Mouse (Mus musculus) lung, postnatal 25 days (tissue): ENCODE measurements around the gene Rps5.
"Not testable (repeated sequence)": the region's sequence is repeated elsewhere in the genome, so short reads cannot be mapped to it uniquely, and the experiment has no call there.

Experiments
- DNase-seq: peaks from one replicate; pipeline ENCODE4 v3.0.0; 2022; ENCODE audit warnings: low spot score

The Rps5 gene

GRCm38 (mm10) chr7:12921705-12922465, at the start of gene Rps5:
Gene Rps5, plus strand, starts transcription at chr7:12922290.
- DNase-seq: peak; percentile 100

- DNase-seq: peak; percentile 48
Measured at GRCm38 (mm10) chr7:12874301-12874700, 47.8 kb upstream of the Rps5 start.

- DNase-seq: no peak
Measured at GRCm38 (mm10) chr7:12880036-12880435, 42.1 kb upstream of the Rps5 start.

DNA sequence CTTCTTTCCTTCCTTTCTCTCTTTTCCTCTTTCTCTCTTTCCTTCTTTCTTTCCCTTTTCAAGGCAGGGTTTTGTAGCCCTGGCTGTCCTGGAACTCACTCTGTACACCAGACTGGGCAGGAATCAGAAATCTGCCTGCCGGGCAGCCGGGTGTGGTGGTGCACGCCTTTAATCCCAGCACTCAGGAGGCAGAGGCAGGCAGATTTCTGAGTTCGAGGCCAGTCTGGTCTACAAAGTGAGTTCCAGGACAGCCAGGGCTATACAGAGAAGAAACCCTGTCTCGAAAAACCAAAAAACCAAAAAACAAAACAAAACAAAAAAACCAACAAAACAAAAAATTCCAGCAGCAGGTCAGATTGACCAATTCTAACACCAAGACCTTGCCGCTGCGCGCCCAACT, 41.6 kb upstream of the Rps5 start:
- DNase-seq: not testable (repeated sequence)

DNA sequence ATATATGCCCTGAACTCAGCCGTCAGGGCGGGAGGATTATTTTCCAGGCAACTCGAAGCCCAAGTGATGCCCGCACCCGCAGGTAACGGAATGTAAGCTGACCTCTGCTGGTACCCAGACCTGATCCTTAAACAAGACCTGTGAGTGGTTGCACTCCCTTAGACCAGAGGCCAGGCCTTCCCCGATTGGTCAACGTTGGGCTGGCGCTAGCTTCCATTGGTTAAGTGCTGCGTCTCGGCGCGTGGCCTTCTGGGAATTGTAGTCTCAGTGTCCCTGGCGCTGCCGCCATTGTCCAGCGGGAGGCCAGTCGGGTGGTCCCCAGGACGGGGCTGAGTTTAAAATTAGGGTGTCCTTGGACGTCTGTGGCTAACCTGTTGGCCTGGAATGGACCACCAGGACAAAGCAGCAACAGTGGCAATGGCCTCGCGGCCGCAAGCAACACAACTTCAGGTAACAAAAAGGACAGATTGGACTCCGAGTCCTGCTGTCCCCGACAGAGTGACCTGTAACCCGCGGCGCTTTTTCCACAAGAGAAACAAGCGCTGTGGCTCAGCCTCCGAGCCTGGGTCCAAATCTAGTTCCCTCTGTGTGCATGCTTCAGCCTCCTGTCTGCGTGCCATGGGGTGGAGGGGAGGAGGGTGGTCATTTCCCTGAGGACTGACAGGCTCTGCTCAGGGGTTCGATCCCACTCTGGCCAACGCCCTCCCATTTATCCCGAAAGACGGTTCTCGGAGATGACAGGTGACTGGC, 41.0 kb upstream of the Rps5 start, which contains the start of gene Zfp128:
Gene Zfp128 (plus strand): TSS at position 267 of the 750 bp plus-strand sequence.
- DNase-seq: peak; percentile 97

DNA sequence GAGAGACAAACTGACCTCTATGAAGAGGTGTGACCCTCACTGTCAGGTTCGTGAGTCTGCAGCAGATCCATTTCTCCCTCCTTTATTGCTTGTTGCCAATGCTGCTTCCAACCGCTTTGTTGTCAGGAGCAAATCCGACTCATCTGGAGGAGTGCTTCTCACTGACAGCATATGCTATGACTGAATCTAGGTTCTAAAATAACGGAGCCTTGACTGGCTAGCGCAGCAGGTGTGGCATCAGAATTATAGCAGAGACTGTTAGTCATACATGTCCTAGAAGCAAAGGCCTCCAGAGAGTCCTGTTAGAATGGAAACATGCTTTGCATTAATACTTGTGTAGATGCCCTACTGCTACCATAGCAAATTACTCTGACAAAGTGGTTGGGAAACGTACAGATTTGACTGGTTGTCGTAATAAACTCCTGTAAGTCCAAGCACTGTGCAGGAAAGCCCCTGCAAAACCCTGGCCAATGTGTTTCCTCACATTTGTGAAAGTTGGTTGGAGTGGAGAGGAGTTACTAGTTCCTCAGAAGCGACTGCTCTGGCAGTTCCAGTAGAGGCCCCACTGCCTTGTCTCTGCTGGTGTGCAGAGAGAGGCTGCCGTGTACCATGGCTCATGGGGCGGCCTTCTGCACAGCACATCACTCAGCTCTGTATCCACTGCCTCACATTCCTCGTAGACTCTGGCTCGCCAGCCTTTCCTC, 35.4 kb upstream of the Rps5 start:
- DNase-seq: no peak

- DNase-seq: no peak
Measured at GRCm38 (mm10) chr7:12887585-12887984, 34.5 kb upstream of the Rps5 start.

GRCm38 (mm10) chr7:12890928-12891327, 31.2 kb upstream of the Rps5 start:
- DNase-seq: no peak

DNA sequence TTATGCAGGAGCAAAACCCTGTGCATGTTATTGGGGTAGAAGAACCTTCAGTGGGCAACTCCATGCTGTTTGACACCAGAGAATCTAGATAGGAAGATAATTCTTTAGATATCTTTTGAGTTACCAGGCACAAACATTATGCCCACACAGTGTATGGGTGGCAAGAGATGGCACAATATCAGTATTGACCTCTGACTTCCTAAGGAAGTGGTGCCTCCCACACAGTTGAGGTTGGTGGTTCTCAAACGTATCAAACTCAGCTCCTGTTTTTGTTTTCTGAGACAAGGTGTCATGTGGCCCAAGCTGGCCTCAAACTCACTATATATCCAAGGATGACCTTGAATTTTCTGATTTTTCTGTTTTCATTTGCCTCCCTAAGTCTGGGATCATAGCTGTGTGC, 30.8 kb upstream of the Rps5 start:
- peak; percentile 7 for DNase-seq

DNA sequence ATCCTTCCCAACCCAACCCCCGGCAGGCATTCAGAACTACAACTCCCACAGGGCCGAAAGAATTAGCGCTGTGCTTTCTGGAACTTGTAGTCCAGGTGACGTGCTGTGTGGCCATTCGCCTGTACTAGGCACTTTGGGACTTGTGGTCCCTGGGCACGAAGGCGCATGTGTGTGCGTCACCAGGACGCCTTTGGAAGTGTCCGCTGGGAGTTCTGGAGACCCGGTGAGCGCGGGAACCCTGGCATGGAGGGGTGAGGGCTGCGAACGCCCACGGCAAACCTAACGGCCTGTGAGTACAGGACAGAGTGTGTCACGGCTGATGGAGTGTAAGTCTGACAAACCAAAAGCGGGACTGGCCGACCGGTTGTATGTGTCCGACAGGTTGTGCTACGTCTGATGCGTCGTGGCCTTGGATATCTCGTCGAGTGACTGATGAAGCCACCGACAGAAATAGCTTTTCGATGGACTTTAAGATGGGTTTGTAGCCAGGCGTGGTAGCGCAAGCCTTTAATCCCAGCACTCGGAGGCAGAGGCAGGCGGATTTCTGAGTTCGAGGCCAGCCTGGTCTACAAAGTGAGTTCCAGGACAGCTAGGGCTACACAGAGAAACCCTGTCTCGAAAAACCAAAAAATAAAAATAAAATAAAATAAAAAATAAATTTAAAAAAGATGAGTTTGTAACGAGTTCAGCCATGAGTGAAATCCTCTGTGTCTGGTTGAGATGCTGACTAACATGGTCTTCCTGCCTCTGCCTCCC, 24.3 kb upstream of the Rps5 start, which contains the start of gene Zscan22:
Gene Zscan22 (plus strand): TSS at position 161 of the 756 bp plus-strand sequence.
- DNase-seq: peak; percentile 96

GRCm38 (mm10) chr7:12901517-12901916, 20.6 kb upstream of the Rps5 start:
- no peak for DNase-seq

GRCm38 (mm10) chr7:12903623-12904022, 18.5 kb upstream of the Rps5 start:
- no peak for DNase-seq

DNA sequence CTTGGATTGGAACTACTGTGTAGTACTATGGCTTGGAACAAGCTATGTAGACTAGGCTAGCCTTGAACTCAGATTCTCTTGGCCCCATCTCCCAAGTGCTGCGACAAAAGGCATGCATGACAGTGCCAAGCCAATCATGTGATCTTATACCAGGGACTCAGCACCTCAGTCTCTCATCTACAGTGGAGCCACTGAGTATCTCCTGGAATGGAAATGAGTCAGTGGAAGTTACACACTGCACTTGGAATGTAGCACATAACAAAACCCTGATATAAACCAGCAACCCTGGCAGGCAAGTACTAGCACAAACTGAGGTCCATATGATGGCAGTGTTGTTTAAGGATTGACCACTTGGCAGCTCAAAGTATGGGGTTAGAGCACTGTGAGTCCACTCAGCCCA, 16.9 kb upstream of the Rps5 start:
- DNase-seq: no peak

GRCm38 (mm10) chr7:12909498-12909962, 12.6 kb upstream of the Rps5 start:
- DNase-seq: peak; percentile 89

- DNase-seq: peak; percentile 43
Measured at GRCm38 (mm10) chr7:12910181-12910668, 11.9 kb upstream of the Rps5 start.

- peak; percentile 8 for DNase-seq
Measured at GRCm38 (mm10) chr7:12913556-12913955, 8.5 kb upstream of the Rps5 start.

- DNase-seq: not testable (repeated sequence)
Measured at GRCm38 (mm10) chr7:12920495-12920894, 1.6 kb upstream of the Rps5 start.

- DNase-seq: no peak
Measured at GRCm38 (mm10) chr7:12921318-12921704, 779 bp upstream of the Rps5 start.

DNA sequence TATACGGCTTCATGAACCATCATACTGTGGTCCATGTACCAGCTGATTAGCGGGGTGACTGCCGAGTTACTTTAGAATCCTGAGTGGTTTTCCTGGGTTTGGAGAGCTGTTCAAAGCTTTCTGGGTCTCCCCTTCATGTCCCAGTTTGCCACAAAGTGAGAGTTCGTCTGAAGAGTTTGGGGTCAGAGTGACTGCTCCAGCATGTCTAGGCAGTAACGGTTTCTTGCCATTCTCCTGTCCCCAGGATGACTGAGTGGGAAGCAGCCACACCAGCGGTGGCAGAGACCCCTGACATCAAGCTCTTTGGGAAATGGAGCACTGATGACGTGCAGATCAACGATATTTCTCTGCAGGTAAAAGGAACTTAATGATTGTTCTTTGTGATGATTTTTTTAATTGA, 639 bp downstream of the Rps5 start:
- no peak for DNase-seq

GRCm38 (mm10) chr7:12926316-12926715, 4.2 kb downstream of the Rps5 start:
- DNase-seq: no peak

DNA sequence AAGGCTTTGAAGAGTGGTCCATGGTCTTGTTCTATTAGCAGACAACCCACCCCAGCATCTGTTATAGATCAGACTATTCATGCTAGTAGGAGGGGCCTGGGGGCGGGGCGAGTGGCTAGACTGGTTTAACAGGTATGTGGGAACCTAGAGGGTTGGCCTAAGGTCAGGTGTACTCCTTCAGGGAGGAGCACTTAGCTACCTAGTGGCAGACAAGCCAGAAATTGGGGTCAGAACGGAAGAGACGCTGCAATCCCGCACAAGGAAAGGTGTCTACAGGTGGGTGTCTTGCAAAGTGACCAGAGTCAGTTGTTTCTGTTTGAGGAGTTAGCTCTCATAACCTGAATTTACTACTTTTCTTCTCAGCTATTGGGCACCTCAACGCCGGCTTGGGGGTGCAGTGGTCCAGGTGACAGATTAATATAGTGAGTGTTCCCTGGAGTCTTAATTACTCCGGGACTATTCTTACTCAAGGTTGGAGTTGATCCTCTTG, 5.1 kb downstream of the Rps5 start, which contains the start of gene Rnf225:
Gene Rnf225 (plus strand): TSS at position 226 of the 490 bp plus-strand sequence.
- peak; percentile 84 for DNase-seq
